Mouse (Mus musculus) megakaryocyte-erythroid progenitor cell, adult 5-6 weeks (primary cell): ENCODE data around the gene Bmyc. TPM values are rescaled to one million over a fixed set of nuclear protein-coding genes. Genes with fewer than 3 reads are reported as not detected.
"Not testable (repeated sequence)": the region's sequence is repeated elsewhere in the genome, so short reads cannot be mapped to it uniquely, and the experiment has no call there.

Experiments used
- ATAC-seq: replicated peaks from 2 replicates; pipeline ENCODE4 v1.8.0; 2016; ENCODE audit warnings: mild to moderate bottlenecking, inconsistent platforms; ENCODE audit not compliant: severe bottlenecking, poor library complexity, low FRiP score, low TSS enrichment
- total RNA-seq, 2 experiments: library from RNA; stranded (forward) in 1 of 2; stranded (reverse) in 1 of 2; fragments of 200-1000, 215-1000 nt in 1 of 2; fragments of >200 nt in 1 of 2; fragmentation: Nextera tagmentation in 1 of 2; gene quantifications; 2 replicates each; pipeline ENCODE4 v1.2.3; 2014 to 2017

Bmyc gene
- total RNA-seq, 2 experiments from 2014 or later: 2.5 to 2.8 TPM

DNA sequence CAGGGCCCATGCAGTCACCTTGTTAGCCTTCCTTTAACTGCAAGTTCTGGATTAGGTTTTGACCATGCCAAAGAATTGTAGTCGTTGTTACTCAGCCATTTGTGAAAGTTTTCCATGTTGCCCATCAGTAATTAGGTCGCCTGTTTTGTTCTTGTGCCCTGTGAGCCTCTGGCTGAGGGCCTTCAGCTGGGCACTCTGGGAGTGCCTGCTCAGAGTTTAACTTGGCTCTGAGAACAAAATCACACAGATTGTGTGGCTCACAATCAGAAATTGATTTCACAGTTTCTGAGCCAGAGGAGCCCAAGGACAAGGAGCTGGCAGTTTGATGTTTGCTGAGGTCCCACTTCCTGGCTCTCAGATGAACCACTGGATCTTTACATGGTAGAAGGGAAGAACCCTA, 3.3 kb downstream of the Bmyc start:
- not testable (repeated sequence) for ATAC-seq

GRCm38 (mm10) chr2:25711641-25712040, 5.1 kb downstream of the Bmyc start:
- not testable (repeated sequence) for ATAC-seq

GRCm38 (mm10) chr2:25717222-25717621, 10.7 kb downstream of the Bmyc start:
- no peak for ATAC-seq

GRCm38 (mm10) chr2:25733199-25733930, 26.8 kb downstream of the Bmyc start:
- no peak for ATAC-seq

DNA sequence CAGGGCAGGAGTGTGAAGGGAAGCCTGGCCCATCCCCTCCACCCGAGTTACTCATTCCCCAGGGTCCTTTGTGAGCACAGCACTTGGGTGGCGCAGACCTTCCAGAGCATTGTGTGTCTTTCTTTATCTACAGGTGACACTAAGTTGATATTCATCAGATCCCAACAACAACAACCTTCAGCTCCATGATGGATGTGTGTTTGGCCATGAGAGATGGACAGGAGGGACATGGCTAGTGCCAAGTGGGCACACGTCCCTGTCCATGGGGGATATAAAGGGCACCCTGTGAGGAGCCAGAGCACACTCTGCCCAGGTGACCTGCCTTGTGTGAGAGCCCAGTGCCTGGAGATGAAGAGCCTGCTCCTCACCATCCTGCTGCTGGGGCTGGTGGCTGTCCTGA, 30.2 kb downstream of the Bmyc start, which contains the start of gene Obp2b:
Obp2b (plus strand) TSS at position 301 of the 400 bp plus-strand sequence.
- ATAC-seq: not testable (repeated sequence)

DNA sequence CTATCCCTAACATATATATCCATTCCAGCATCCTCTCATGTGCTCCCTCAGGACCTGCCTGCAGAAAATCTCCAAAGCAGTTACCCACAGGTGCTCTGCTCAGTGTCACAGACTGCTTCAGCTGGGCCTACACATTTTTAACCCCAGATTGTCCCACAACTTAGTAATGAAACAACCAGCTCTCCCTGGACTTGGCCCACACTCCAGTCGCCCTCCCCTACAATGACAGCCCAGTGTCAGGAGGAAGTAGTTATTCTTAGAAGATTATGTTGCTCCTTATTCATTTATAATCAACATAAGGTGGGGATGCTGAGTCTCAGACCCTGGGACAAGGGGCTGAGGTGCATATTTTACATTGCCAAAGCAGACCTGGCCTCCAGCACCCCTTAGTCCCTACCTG, 35.1 kb downstream of the Bmyc start:
- ATAC-seq: peak; percentile 78

- ATAC-seq: no peak
These were observed 47.7 kb downstream of the Bmyc start for GRCm38 (mm10) chr2:25754201-25754600.

Other genes starting within 250 kb of the Bmyc start
- gene Clic3, start 249.9 kb upstream of the Bmyc start, total RNA-seq (2014; fragmentation: Nextera tagmentation): not detected in 2 replicates
- gene Clic3, start 249.9 kb upstream of the Bmyc start, total RNA-seq (2017): not detected in 2 replicates
- gene Paxx, start 245.6 kb upstream of the Bmyc start, total RNA-seq (2014; fragmentation: Nextera tagmentation): 34.5 and 36.3 TPM in 2 replicates
- 17.9 and 25.9 TPM in 2 replicates for gene Paxx, start 245.6 kb upstream of the Bmyc start, total RNA-seq (2017)
- not detected in 2 replicates for gene Ptgds, start 236.7 kb upstream of the Bmyc start, total RNA-seq (2014; fragmentation: Nextera tagmentation)
- not detected in 2 replicates for gene Ptgds, start 236.7 kb upstream of the Bmyc start, total RNA-seq (2017)
- not detected in 2 replicates for gene Lcn12, start 212.8 kb upstream of the Bmyc start, total RNA-seq (2014; fragmentation: Nextera tagmentation)
- gene Lcn12, start 212.8 kb upstream of the Bmyc start, total RNA-seq (2017): not detected in 2 replicates
- gene Fbxw5, start 206.0 kb upstream of the Bmyc start, total RNA-seq (2014; fragmentation: Nextera tagmentation): 50.4 and 64.5 TPM in 2 replicates
- gene Fbxw5, start 206.0 kb upstream of the Bmyc start, total RNA-seq (2017): 24.0 and 28.9 TPM in 2 replicates
- 0.63 and 2.2 TPM in 2 replicates for gene C8g, start 205.0 kb upstream of the Bmyc start, total RNA-seq (2014; fragmentation: Nextera tagmentation)
- 0.76 and 3.3 TPM in 2 replicates for gene C8g, start 205.0 kb upstream of the Bmyc start, total RNA-seq (2017)
- gene Traf2, start 159.8 kb upstream of the Bmyc start, total RNA-seq (2014; fragmentation: Nextera tagmentation): 19.2 and 22.4 TPM in 2 replicates
- gene Traf2, start 159.8 kb upstream of the Bmyc start, total RNA-seq (2017): 13.7 and 14.3 TPM in 2 replicates
- gene Edf1, start 148.9 kb upstream of the Bmyc start, total RNA-seq (2014; fragmentation: Nextera tagmentation): 151 and 209 TPM in 2 replicates
- 60.9 and 105 TPM in 2 replicates for gene Edf1, start 148.9 kb upstream of the Bmyc start, total RNA-seq (2017)
- gene Mamdc4, start 131.9 kb upstream of the Bmyc start, total RNA-seq (2014; fragmentation: Nextera tagmentation): 6.5 and 8.1 TPM in 2 replicates
- 0.38 and 2.0 TPM in 2 replicates for gene Mamdc4, start 131.9 kb upstream of the Bmyc start, total RNA-seq (2017)
- 36.5 and 43.2 TPM in 2 replicates for gene Phpt1, start 131.5 kb upstream of the Bmyc start, total RNA-seq (2014; fragmentation: Nextera tagmentation)
- gene Phpt1, start 131.5 kb upstream of the Bmyc start, total RNA-seq (2017): 19.1 and 25.2 TPM in 2 replicates
- gene Ajm1, start 125.0 kb upstream of the Bmyc start, total RNA-seq (2014; fragmentation: Nextera tagmentation): not detected in 2 replicates
- 0.09 TPM in 1 of 2 replicates, not detected in the other for gene Ajm1, start 125.0 kb upstream of the Bmyc start, total RNA-seq (2017)
- gene Rabl6, start 98.2 kb upstream of the Bmyc start, total RNA-seq (2014; fragmentation: Nextera tagmentation): 55.8 and 58.7 TPM in 2 replicates
- 58.5 and 92.0 TPM in 2 replicates for gene Rabl6, start 98.2 kb upstream of the Bmyc start, total RNA-seq (2017)
- not detected in 2 replicates for gene Ccdc183, start 89.1 kb upstream of the Bmyc start, total RNA-seq (2014; fragmentation: Nextera tagmentation)
- gene Ccdc183, start 89.1 kb upstream of the Bmyc start, total RNA-seq (2017): not detected in 2 replicates
- gene Tmem141, start 84.7 kb upstream of the Bmyc start, total RNA-seq (2014; fragmentation: Nextera tagmentation): 2.1 and 3.0 TPM in 2 replicates
- 3.7 and 5.9 TPM in 2 replicates for gene Tmem141, start 84.7 kb upstream of the Bmyc start, total RNA-seq (2017)
- not detected in 2 replicates for gene Fcna, start 78.7 kb upstream of the Bmyc start, total RNA-seq (2014; fragmentation: Nextera tagmentation)
- gene Fcna, start 78.7 kb upstream of the Bmyc start, total RNA-seq (2017): not detected in 2 replicates
- gene Lcn8, start 53.6 kb upstream of the Bmyc start, total RNA-seq (2014; fragmentation: Nextera tagmentation): not detected in 2 replicates
- gene Lcn8, start 53.6 kb upstream of the Bmyc start, total RNA-seq (2017): not detected in 2 replicates
- gene Lcn5, start 48.8 kb upstream of the Bmyc start, total RNA-seq (2014; fragmentation: Nextera tagmentation): not detected in 2 replicates
- not detected in 2 replicates for gene Lcn5, start 48.8 kb upstream of the Bmyc start, total RNA-seq (2017)
- not detected in 2 replicates for gene Lcn6, start 30.0 kb upstream of the Bmyc start, total RNA-seq (2014; fragmentation: Nextera tagmentation)
- gene Lcn6, start 30.0 kb upstream of the Bmyc start, total RNA-seq (2017): not detected in 2 replicates
- gene Lcn10, start 24.0 kb upstream of the Bmyc start, total RNA-seq (2014; fragmentation: Nextera tagmentation): not detected in 2 replicates
- gene Lcn10, start 24.0 kb upstream of the Bmyc start, total RNA-seq (2017): not detected in 2 replicates
- not detected in 2 replicates for gene Obp2a, start 6.7 kb upstream of the Bmyc start, total RNA-seq (2014; fragmentation: Nextera tagmentation)
- not detected in 2 replicates for gene Obp2a, start 6.7 kb upstream of the Bmyc start, total RNA-seq (2017)
- gene Obp2b, start 30.3 kb downstream of the Bmyc start, total RNA-seq (2014; fragmentation: Nextera tagmentation): not detected in 2 replicates
- gene Obp2b, start 30.3 kb downstream of the Bmyc start, total RNA-seq (2017): not detected in 2 replicates
- gene Lcn3, start 58.8 kb downstream of the Bmyc start, total RNA-seq (2014; fragmentation: Nextera tagmentation): not detected in 2 replicates
- gene Lcn3, start 58.8 kb downstream of the Bmyc start, total RNA-seq (2017): not detected in 2 replicates
- gene Lcn11, start 70.3 kb downstream of the Bmyc start, total RNA-seq (2014; fragmentation: Nextera tagmentation): not detected in 2 replicates
- gene Lcn11, start 70.3 kb downstream of the Bmyc start, total RNA-seq (2017): not detected in 2 replicates
- not detected in 2 replicates for gene Gm13539, start 75.5 kb downstream of the Bmyc start, total RNA-seq (2014; fragmentation: Nextera tagmentation)
- not detected in 2 replicates for gene Gm13539, start 75.5 kb downstream of the Bmyc start, total RNA-seq (2017)
- not detected in 2 replicates for gene Glt6d1, start 109.1 kb downstream of the Bmyc start, total RNA-seq (2014; fragmentation: Nextera tagmentation)
- gene Glt6d1, start 109.1 kb downstream of the Bmyc start, total RNA-seq (2017): not detected in 2 replicates
- gene Lcn9, start 116.4 kb downstream of the Bmyc start, total RNA-seq (2014; fragmentation: Nextera tagmentation): not detected in 2 replicates
- gene Lcn9, start 116.4 kb downstream of the Bmyc start, total RNA-seq (2017): not detected in 2 replicates
- gene Sohlh1, start 140.5 kb downstream of the Bmyc start, total RNA-seq (2014; fragmentation: Nextera tagmentation): not detected in 2 replicates
- gene Sohlh1, start 140.5 kb downstream of the Bmyc start, total RNA-seq (2017): not detected in 2 replicates
- gene Kcnt1, start 157.0 kb downstream of the Bmyc start, total RNA-seq (2014; fragmentation: Nextera tagmentation): not detected in 2 replicates
- not detected in 2 replicates for gene Kcnt1, start 157.0 kb downstream of the Bmyc start, total RNA-seq (2017)